Mouse (Mus musculus) adrenal gland, postnatal 36 days (tissue): ENCODE data around the gene Tcta. TPM values are rescaled to one million over a fixed set of nuclear protein-coding genes. Genes with fewer than 3 reads are reported as not detected.
A peak's percentile ranks its signal among the peaks of the same experiment; 100 is the strongest.
"Not testable (repeated sequence)": the region's sequence is repeated elsewhere in the genome, so short reads cannot be mapped to it uniquely, and the experiment has no call there.

Source experiments
- DNase-seq, 2 experiments: peaks; one replicate each; pipeline ENCODE4 v3.0.0; 2021; ENCODE audit warnings: mixed read lengths in 1 of 2
- long read RNA-seq, 2 experiments: library from polyadenylated mRNA; stranded (forward); transcript quantifications; one replicate each; pipeline ENCODE4 v2.0.0; 2021; ENCODE audit warnings: borderline sequencing depth in 2 of 2
- total RNA-seq, 2 experiments: library from RNA; stranded (reverse); gene quantifications; 2 replicates each; pipeline ENCODE4 v1.2.3; 2021

Tcta gene
- total RNA-seq = 10 to 100 TPM; 38.8 to 48.3 TPM
- long read RNA-seq, experiment 1, transcript Tcta-202 (3 exons, 1,094 nt) = major isoform, 55 of 67 reads
- long read RNA-seq, experiment 1, transcript Tcta-201 (3 exons, 1,668 nt) = minor isoform, 9 of 67 reads
- long read RNA-seq, experiment 1, partial matches to known transcripts = 2 of 67 reads
- long read RNA-seq, experiment 1, other reads (novel, unspliced or antisense) = 1 of 67 reads
- long read RNA-seq, experiment 2, transcript Tcta-202 (3 exons, 1,094 nt) = major isoform, 15 of 22 reads
- long read RNA-seq, experiment 2, partial matches to known transcripts = 0 of 22 reads
- long read RNA-seq, experiment 2, other reads (novel, unspliced or antisense) = 4 of 22 reads

DNA sequence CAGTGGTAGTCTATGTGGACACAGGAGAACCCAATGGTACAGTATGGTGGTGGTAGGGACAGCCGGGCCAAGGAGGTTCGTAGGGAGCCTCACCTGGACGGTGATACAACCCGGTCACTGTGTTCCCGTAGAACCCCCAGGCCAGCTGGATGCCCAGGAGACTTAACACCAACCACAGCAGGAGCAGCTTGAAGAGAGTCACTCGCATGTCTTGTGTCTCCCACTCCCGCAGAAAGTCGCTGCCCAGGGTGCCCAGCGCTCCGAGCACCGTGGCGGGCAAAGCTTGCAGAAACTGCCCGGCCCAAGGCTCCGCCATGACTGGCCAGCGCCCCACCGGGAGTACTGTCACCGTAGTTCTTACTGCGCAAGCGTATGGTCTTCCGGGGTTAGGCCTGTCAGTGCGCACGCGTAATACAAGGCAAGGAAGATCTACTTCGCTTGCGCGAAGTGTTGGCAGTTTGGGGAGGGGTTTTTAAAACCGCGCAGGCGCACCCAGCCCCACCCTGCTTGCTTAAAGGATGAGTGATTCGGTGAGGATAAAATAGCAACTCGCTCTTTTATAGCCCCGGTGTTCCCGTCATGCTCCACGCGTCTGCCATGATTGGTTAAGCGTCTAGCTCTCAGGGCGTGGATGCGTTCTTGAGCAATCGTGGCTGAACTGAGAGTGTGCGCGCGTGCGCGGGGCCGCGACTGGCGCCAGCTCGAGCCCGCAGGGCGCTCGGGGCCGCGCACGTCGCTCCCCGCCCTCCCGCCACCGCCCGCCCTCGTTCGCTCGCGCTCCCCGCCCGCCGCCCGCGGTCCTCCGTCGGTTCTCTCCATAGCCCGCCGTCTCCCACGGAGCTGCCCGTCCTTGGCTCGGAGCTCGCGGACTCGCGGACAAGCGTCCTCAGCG is at the start of gene Tcta, which contains the start of gene Rhoa:
TSS of gene Tcta (minus strand) at position 532 of the 892 bp plus-strand sequence.
TSS of gene Rhoa (plus strand) at position 501 of the 892 bp plus-strand sequence.
- DNase-seq = peak; percentile 98

DNA sequence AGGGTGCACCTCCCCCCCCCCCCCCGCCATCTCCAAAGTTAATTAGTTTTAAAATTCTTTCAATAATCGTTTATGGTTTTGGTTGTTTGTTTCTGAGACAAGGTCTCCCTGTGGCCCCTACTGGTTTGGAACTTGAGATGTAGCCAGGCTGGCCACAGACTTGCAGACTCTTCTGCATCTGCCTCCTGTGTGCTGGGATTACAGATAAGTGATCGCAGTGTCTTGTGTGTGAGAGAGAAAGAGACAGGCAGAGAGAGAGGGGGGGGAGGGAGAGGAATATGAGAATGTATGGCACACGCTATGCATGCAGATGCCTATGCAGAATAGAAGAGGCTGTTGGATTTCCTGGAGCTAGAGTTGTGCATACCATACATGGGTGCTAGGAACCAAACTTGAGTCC is 43.8 kb upstream of the Tcta start:
- DNase-seq = no peak

DNA sequence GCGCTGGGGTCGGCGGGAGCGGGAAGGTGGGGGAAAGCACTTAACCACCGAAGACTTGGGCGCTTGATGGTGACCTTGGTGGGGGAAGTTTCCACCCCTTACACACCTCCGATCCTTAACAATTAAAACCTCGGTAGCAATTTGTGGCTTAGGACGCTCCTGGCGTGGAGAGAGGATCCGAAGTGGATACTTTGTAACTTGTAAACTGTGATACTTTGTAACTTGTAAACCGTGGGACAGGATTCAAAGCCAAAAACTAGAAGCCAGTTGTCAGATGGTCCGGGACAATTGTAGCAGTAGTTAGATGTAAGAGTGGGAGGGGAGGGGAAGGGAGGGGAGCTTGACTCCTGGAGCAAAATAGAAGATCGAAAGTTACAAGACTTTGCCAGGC is 42.3 kb upstream of the Tcta start:
- DNase-seq = no peak

DNA sequence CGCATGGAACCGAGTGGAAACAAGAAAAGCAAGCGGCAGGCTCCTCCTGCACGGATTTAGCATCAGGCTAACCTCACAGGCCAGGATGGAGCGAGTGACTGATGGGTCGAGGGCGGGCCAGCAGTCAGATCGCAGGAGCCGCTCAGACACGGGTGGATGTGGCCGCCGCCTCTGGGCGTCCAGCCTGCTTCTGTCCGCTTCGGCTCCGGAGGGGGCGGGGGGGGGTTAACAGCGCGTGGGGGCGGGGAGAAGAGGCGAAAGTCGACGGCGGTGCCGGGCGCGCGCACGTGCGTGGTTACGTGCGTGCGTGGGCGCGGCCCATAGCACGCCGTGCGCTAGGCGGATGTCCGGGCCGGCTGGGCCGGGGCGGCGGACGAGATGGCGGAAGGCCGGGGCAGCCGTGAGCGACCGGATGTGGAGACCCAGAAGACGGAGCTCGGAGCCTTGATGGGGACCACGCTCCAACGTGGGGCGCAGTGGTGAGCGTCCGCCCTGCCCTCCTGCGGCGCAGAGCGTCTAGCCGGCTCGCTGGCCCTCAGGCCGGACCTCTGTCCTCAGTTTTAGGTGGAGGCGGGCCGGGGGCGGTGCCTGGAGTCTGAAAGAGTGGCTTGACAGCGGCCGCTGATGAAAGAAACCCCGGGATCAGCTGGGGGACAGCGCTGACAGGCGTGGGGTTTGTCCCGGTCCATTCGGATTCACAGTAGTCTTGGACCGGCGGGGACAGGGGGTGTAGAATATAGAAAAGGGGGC is 41.8 kb upstream of the Tcta start, which contains the start of gene Usp4:
TSS of gene Usp4 (plus strand) at position 314 of the 750 bp plus-strand sequence.
- peak; percentile 91 to 95 for DNase-seq

DNA sequence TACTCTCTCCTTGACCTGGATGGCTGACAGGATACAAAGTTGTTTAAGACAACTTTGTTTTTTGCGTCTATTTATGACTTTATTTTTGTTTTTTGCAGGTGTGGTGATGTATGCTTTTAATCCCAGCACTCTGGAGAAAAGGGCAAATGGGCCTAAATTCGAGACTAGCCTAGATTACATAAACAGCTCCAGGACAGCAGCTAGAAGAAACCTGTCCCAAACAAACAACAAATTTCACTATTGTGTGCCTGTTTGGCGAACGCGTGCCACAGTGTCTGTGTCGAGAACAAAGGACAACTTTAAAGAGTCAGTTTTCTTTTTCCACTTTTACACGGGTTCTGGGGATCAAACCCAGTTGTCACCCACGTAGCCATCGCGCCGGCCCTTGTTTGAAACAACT is 41.1 kb upstream of the Tcta start:
- no peak for DNase-seq

DNA sequence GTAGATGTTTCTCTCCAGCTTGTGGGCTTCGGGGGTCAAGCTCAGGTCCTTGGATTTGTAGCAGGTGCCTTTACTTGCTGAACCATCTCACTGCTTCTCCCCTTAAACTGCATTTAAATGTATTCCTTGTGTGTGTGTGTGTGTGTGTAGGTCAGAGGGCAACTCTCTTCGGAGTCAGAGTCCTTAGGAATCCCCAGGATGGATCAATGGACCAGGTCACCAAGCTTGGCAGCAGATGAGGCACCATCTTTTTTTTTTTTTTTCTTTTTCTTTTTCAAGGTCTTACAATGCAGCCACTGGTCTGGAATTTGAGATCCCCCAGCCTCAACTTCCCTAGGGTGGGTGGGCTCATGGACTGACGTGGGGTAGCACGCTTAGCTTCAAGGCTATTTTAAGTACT is 38.5 kb upstream of the Tcta start:
- DNase-seq = no peak

DNA sequence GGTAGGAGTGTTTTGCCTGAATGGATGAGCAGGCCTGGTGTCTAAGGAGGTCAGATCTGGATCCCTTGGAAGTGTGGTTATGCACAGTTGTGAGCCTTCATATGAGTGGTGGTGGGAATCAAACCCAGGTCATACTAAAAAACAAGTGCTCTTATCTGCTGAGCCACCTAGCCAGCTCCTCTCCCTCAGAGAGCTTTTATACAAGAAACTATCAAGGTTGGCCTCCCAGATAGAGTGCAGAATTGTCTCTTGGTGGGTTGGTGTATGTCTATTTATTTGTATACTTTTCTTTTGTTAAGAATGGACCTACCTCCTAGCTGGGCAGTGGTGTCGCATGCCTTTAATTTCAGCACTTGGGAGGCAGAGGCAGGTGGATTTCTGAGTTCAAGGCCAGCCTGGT is 37.9 kb upstream of the Tcta start:
- DNase-seq = no peak

DNA sequence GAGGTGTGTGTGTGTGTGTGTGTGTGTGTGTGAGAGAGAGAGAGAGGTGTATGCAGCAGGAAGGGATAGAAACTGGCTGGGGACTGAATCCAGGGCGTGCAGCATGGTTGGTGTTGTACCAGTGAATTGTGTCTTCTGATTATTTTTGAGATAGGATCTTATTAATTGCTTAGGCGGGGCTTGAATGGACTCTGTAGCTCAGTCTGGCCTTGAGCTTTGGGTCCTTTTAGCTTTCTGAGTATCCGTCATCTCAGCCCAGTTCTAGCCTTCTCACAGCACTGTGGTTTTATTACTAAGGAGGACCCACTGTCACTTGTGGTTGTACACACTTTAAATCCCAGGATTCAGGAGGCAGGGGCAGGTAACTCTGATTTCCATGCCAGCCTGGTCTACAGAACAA is 37.4 kb upstream of the Tcta start:
- peak in 1 of 2 experiments; percentile 19 for DNase-seq

DNA sequence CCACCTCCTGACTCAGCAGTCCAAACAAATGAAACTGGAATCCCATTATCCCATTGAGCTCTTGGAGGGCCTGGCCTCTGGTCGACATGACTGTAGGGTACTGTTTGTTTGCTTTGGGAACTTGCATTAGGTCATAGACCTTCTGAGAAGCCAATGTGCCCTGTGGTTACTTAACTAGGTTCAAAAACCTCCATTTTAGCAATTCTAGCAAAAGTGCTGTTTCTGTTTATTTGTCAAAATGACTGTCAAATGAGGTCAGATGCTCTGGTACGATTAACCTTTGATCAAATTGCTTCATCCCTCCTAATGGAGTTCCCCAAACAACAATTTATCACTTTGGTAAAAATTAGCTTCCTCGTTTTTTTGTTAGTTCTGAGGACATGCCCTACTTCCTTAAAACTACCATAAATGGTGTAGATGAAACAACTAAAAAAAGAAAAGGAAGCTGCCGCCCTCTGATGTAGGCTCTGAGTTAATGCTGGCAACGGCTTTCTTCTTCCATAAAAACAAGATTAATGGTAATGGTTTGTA is 36.4 kb upstream of the Tcta start:
- peak in 1 of 2 experiments; percentile 21 for DNase-seq

DNA sequence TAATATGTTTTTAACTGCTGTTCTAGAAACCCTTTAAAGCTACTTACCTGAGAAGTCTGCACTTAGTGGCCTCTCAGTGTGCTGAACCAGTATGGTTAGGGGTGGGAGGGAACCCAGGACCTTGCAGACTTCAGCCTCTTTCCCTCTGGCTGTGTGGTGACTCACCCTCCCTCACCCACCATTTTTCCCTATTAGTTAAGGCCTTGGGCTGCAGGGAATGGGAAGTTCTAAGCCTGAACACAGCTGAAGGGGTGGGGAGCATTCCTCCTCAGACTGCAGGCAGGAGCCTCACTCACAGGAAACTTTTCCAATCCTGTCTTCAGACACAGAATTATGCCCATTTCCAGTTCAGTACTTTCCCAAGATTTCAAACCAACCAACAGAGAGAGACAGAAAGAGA is 35.8 kb upstream of the Tcta start:
- DNase-seq = peak; percentile 50 to 54

DNA sequence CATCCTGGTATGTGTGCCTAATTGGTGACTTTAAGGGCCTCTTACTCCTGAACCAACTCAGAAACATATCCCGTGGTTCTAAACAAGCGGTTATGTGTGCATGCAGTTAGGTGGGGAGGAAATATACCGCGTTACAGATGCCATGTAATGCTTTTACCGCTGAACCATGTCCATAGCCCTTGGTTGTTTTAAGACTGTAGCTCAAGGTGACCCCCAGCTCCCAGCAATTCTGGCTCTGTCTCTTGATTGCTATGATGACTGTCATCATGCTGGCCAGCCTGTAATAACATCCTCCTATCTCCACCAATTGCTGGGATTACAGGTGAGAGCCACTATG is 35.1 kb upstream of the Tcta start:
- no peak for DNase-seq

DNA sequence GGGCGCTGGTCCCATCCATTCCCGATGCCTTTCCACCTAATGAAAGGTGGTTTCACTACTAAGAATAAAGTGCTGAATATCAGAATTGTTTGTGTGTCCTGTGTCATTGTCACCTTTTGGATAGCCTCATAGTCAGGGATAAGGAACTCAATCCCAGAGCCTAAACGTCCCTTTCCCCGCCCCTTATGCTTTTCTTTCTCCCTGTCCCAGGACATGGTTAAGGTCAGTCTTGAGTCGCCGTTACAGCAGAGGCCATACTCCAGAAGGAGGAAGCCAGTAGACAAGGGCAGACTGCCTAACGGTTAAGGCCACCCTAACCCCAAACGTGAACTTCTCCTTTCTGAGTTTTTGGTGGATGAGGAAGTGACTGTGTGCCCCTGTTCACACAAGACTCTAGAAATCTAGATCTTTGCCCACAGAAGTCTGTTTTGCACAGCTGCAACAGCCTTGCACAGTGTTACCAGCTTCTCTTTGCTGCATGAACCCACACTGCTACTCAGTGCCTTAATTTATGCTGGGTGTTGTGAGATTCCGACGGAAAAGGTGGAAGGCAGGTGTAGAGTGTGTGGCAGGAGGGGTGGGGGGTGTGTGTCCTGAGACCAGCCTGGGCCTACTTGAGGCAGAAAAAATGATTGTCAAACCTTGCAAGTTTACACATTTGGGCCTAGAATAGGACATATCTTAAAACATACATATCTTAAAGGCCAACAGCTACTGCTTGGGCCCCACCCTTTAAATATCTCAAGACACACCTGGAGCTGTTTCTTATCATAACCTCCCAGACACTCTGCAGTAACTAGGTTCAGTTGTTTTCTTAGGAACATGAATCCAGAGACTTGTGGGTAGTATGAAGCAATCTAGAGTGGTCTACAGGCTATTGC is 34.5 kb upstream of the Tcta start:
- DNase-seq = peak; percentile 42 to 52

DNA sequence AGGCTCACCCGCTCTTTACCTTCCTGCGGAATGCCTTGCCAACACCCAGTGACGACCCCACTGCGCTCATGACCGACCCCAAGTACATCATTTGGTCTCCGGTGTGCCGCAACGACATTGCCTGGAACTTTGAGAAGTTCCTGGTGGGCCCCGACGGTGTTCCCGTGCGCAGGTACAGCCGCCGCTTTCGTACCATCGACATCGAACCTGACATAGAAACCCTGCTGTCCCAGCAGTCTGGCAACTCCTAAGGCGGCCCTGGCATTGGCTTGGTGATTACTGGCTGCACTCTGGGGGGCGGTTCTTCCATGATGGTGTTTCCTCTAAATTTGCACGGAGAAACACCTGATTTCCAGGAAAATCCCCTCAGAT is 33.9 kb upstream of the Tcta start:
- peak; percentile 39 to 44 for DNase-seq

DNA sequence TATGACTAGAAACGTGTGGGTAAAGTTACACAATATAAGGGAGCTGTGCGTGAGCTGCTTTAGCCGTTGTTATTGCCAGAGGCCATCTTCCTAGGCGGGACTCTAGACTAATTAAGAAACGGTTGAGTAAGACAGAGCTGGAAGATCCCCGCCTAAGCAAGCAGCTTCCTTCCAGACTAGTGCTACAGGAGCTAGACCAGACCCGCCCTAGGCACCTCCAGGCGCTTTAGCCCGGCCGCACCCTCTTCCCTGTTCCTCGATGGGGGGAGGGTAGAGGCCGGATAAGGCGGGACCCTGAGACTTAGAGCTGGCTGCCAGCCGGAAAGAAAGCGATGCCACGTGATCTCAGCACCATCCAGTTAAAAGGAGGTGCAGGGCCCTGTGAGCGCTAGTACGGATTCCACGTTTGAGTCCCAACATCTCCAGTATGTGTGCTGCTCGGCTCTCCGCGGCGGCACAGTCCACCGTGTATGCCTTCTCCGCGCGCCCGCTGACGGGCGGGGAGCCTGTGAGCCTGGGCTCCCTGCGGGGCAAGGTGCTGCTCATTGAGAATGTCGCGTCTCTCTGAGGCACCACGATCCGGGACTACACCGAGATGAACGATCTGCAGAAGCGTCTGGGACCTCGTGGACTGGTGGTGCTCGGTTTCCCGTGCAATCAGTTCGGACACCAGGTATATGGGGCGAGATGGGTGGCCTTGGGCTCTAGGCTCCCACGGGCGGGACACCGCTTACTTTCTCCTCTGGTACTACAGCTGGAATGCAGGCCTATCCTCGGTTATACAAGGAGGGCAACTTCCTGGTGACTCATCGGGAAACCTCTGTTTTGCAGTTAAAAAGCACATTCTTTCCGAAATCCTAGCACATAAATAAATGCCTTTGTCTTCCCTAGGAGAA is 33.2 kb upstream of the Tcta start, which contains the start of gene Gpx1:
TSS of gene Gpx1 (plus strand) at position 18 of the 896 bp plus-strand sequence.
- DNase-seq = peak; percentile 94 to 96

DNA sequence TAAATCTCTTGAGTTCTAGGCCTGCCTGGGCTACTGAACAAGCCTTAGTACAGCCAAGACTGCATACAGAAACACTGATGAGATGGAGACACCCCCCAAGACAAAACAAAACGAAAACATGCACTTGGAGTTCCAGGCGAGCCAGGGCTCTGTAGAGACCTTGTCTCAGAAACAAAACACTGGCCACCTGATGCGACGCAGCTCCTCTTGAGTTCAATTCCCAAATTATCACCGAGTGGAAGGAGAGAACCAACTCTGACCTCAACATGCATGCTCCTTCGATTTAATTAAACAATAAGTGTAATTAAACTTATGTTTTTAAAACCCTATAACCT is 32.6 kb upstream of the Tcta start:
- no peak for DNase-seq

DNA sequence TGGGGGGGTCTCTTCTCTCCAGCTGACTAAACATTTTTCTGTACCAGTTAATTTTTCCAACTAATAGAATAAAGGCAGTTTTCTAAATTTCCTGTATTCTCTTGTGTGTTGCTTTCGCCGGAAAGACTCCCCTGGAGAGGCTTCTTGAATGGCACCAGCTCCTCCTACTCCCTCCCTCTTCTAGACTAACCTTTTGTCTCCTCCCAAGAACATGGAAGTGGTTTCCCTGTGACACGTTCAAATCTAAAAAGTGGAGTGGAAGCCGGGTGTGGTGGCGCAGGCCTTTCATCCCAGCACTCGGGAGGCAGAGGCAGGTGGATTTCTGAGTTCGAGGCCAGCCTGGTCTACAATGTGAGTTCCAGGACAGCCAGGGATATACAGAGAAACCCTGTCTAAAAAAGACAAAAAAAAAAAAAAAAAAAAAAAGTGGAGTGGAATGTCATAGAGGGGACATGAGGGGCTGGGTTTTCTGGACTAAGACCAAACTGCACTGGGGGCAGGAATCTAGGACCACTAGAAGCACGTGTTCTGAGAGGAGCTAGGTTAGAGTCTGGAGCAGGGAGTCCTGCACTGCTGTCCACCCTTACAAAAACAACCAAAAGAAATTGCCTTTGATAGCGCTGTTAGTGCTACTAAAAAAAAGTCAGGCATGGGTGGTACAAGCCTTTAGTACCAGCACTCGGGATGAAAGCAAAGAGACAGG is 32.0 kb upstream of the Tcta start:
- no peak for DNase-seq

DNA sequence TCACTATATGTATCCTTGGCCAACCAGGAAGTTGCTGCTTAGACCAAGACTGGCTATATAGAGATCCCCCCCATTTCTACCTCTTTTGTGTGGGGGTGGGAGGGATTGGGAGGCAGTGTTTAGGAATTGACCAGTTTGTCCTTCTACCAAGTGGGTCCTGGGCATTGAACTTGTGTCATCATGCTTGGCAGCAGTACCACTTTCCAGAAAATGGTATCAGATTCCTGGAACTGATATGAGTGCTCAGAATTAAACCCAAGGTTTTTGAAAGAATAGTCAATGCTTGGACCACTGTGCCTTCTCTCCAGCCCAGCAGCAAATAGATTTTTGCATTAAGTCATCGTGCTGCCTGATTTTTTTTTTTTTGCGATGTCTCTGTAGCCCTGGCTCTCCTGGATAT is 19.9 kb upstream of the Tcta start:
- DNase-seq = no peak

DNA sequence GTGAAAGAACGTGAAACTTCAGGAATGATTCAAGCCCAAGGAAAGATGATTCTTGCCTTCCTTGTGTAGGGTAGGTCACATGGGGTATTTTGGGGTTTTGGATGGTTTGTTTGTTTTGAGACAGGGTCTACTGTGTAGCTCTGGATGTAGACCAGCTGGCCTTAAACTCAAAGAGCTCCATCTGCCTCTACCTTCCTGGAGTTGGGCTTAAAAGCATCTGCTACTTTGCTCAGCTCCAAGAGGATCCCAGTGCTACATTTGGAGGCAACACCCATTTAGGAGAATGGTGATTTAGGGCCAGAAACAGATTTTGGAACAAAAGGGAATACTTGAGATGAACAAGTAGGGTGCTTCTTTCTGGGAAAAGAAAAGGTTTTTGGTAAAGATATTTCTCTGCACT is 18.8 kb upstream of the Tcta start:
- DNase-seq = no peak

DNA sequence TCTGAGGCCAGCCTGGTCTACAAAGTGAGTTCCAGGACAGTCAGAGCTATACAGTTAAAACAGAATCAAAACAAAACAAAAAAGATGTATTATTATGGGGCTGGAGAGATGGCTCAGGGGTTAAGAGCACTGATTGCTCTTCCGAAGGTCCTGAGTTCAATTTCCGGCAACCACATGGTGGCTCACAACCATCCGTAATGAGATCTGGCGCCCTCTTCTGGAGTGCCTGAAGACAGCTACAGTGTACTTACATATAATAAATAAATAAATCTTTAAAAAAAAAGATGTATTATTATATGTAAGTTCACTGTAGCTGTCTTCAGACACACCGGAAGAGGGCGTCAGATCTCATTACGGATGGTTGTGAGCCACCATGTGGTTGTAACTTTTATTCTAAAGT is 16.1 kb upstream of the Tcta start:
- DNase-seq = not testable (repeated sequence)

DNA sequence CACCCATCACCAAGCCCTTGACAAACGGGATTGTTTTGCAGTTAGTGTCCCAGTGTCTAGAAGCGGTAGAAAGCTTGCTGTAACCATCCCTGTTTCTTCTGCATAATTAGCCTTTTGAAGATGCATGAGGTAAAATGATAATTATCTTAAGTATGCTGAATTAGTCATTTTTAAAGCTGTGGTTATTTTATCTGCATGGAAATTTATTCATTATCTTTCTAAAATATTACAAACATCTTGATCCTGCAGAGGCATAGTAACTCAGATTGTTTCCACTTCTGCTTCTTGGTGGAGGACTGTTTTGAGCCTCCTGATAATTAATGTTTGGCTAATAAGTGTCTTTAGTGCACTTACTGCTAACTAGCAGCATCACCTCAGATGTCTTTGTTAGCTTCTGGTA is 12.5 kb upstream of the Tcta start:
- DNase-seq = no peak
